Mouse (Mus musculus) olfactory bulb, adult 2 months (tissue): ENCODE results near the gene Grasp.

Source experiments
- CTCF ChIP-seq: fragments of 200-500 bp; IDR thresholded peaks from 2 replicates; pipeline ENCODE4 v1.5.1; 2012; ENCODE audit warnings: low read depth, mild to moderate bottlenecking, low read length, moderate library complexity; ENCODE audit not compliant: insufficient read depth
- POLR2A ChIP-seq: fragments of 200-500 bp; IDR thresholded peaks from 2 replicates; pipeline ENCODE4 v1.6.1; 2012; ENCODE audit warnings: mild to moderate bottlenecking, low read depth, low read length, moderate library complexity; ENCODE audit not compliant: insufficient read depth

- TF ChIP-seq POLR2A (no peak), CTCF (no peak)
These were observed 5.0 kb downstream of the Grasp start for GRCm38 (mm10) chr15:101228866-101229590.
